Mouse (Mus musculus): ENCODE measurements around the gene Erh. TPM values are rescaled to one million over a fixed set of nuclear protein-coding genes. Genes with fewer than 3 reads are reported as not detected.

Erh gene
- polyA plus RNA-seq, 1 experiment from 2014 or later = 152 TPM

- H3K9me3 ChIP-seq (ENCODE audit: control insufficient read depth, low read length) = no peaks in the 10 kb centered on the region
- H3K4me1 ChIP-seq (ENCODE audit: control insufficient read depth in 2 of 2, insufficient read depth in 2 of 2, low read length in 2 of 2) = peaks cover 6% of the 10 kb centered on the region in 2 experiments; a peak in 1 of 4 replicates
- H3K36me3 ChIP-seq (ENCODE audit: control insufficient read depth, insufficient read depth, low read length) = peaks cover 12% of the 10 kb centered on the region; the same call in 1 of the 2 replicates
- no peak for ATAC-seq (ENCODE audit: insufficient number of reproducible peaks, insufficient read depth, low FRiP score, low read depth)
- WGBS = 91% methylated on average over 3 of the region's 3 CpGs
- no peaks in the 10 kb centered on the region for H3K27me3 ChIP-seq (ENCODE audit: control insufficient read depth, insufficient read depth, low read length)
- H3K4me2 ChIP-seq (ENCODE audit: low read length) = no peak overlapping the region
- H3K4me3 ChIP-seq (ENCODE audit: control insufficient read depth in 1 of 2, insufficient read depth in 1 of 2, low read depth in 1 of 2, low read length in 2 of 2) = no peak overlapping the region
- no peak overlapping the region for H3K27ac ChIP-seq (replicated peaks in 1 of 2; ENCODE audit: control insufficient read depth in 1 of 2, insufficient read depth in 1 of 2, low read depth in 2 of 2, low read length in 2 of 2)
- no peak overlapping the region for H3K9ac ChIP-seq (ENCODE audit: low read length)
Measured at GRCm38 (mm10) chr12:80683554-80683953, 39.4 kb upstream of the Erh start.

GRCm38 (mm10) chr12:80681340-80681739 lies 37.2 kb upstream of the Erh start:
- H3K4me2 ChIP-seq (ENCODE audit: low read length) = no peak overlapping the region
- no peaks in the 10 kb centered on the region for H3K9me3 ChIP-seq (ENCODE audit: control insufficient read depth, low read length)
- H3K27me3 ChIP-seq (ENCODE audit: control insufficient read depth, insufficient read depth, low read length) = no peaks in the 10 kb centered on the region
- H3K36me3 ChIP-seq (ENCODE audit: control insufficient read depth, insufficient read depth, low read length) = peaks cover 29% of the 10 kb centered on the region
- H3K4me3 ChIP-seq (ENCODE audit: control insufficient read depth in 1 of 2, insufficient read depth in 1 of 2, low read depth in 1 of 2, low read length in 2 of 2) = no peak overlapping the region
- 57% methylated on average over 1 of the region's 1 CpGs for WGBS
- H3K4me1 ChIP-seq (ENCODE audit: control insufficient read depth in 2 of 2, insufficient read depth in 2 of 2, low read length in 2 of 2) = no peaks in the 10 kb centered on the region
- H3K9ac ChIP-seq (ENCODE audit: low read length) = no peak overlapping the region
- H3K27ac ChIP-seq (replicated peaks in 1 of 2; ENCODE audit: control insufficient read depth in 1 of 2, insufficient read depth in 1 of 2, low read depth in 2 of 2, low read length in 2 of 2) = no peak overlapping the region
- ATAC-seq (ENCODE audit: insufficient number of reproducible peaks, insufficient read depth, low FRiP score, low read depth) = no peak

GRCm38 (mm10) chr12:80673170-80673569 lies 29.0 kb upstream of the Erh start:
- Histone ChIP-seq H3K27ac (replicated peaks in 1 of 2; ENCODE audit: control insufficient read depth in 1 of 2, insufficient read depth in 1 of 2, low read depth in 2 of 2, low read length in 2 of 2) (no peak overlapping the region), H3K9ac (ENCODE audit: low read length) (no peak overlapping the region), H3K9me3 (ENCODE audit: control insufficient read depth, low read length) (no peaks in the 10 kb centered on the region), H3K4me3 (ENCODE audit: control insufficient read depth in 1 of 2, insufficient read depth in 1 of 2, low read depth in 1 of 2, low read length in 2 of 2) (no peak overlapping the region), H3K27me3 (ENCODE audit: control insufficient read depth, insufficient read depth, low read length) (no peaks in the 10 kb centered on the region), H3K4me2 (ENCODE audit: low read length) (no peak overlapping the region), H3K36me3 (ENCODE audit: control insufficient read depth, insufficient read depth, low read length) (peaks cover 55% of the 10 kb centered on the region), H3K4me1 (ENCODE audit: control insufficient read depth in 2 of 2, insufficient read depth in 2 of 2, low read length in 2 of 2) (no peaks in the 10 kb centered on the region)
- no peak for ATAC-seq (ENCODE audit: insufficient number of reproducible peaks, insufficient read depth, low FRiP score, low read depth)
- WGBS = 13% methylated on average over 3 of the region's 3 CpGs

GRCm38 (mm10) chr12:80668391-80668790 lies 24.2 kb upstream of the Erh start:
- no peak overlapping the region for H3K4me2 ChIP-seq (ENCODE audit: low read length)
- H3K9me3 ChIP-seq (ENCODE audit: control insufficient read depth, low read length) = no peaks in the 10 kb centered on the region
- H3K27ac ChIP-seq (replicated peaks in 1 of 2; ENCODE audit: control insufficient read depth in 1 of 2, insufficient read depth in 1 of 2, low read depth in 2 of 2, low read length in 2 of 2) = no peak overlapping the region
- no peak for ATAC-seq (ENCODE audit: insufficient number of reproducible peaks, insufficient read depth, low FRiP score, low read depth)
- peaks cover 46% of the 10 kb centered on the region for H3K36me3 ChIP-seq (ENCODE audit: control insufficient read depth, insufficient read depth, low read length)
- WGBS = 72% methylated on average over 2 of the region's 2 CpGs
- no peaks in the 10 kb centered on the region for H3K4me1 ChIP-seq (ENCODE audit: control insufficient read depth in 2 of 2, insufficient read depth in 2 of 2, low read length in 2 of 2)
- no peak overlapping the region for H3K4me3 ChIP-seq (ENCODE audit: control insufficient read depth in 1 of 2, insufficient read depth in 1 of 2, low read depth in 1 of 2, low read length in 2 of 2)
- no peaks in the 10 kb centered on the region for H3K27me3 ChIP-seq (ENCODE audit: control insufficient read depth, insufficient read depth, low read length)
- no peak overlapping the region for H3K9ac ChIP-seq (ENCODE audit: low read length)

GRCm38 (mm10) chr12:80663935-80664334 lies 19.8 kb upstream of the Erh start:
- H3K36me3 ChIP-seq (ENCODE audit: control insufficient read depth, insufficient read depth, low read length) = peaks cover 51% of the 10 kb centered on the region
- no peak overlapping the region for H3K9ac ChIP-seq (ENCODE audit: low read length)
- H3K9me3 ChIP-seq (ENCODE audit: control insufficient read depth, low read length) = no peaks in the 10 kb centered on the region
- ATAC-seq (ENCODE audit: insufficient number of reproducible peaks, insufficient read depth, low FRiP score, low read depth) = no peak
- H3K4me1 ChIP-seq (ENCODE audit: control insufficient read depth in 2 of 2, insufficient read depth in 2 of 2, low read length in 2 of 2) = peaks cover 2 to 8% of the 10 kb centered on the region in 2 experiments; a peak in 1 of 4 replicates
- no peak overlapping the region for H3K4me3 ChIP-seq (ENCODE audit: control insufficient read depth in 1 of 2, insufficient read depth in 1 of 2, low read depth in 1 of 2, low read length in 2 of 2)
- no peak overlapping the region for H3K27ac ChIP-seq (replicated peaks in 1 of 2; ENCODE audit: control insufficient read depth in 1 of 2, insufficient read depth in 1 of 2, low read depth in 2 of 2, low read length in 2 of 2)
- WGBS = 88% methylated on average over 2 of the region's 2 CpGs
- H3K27me3 ChIP-seq (ENCODE audit: control insufficient read depth, insufficient read depth, low read length) = no peaks in the 10 kb centered on the region
- H3K4me2 ChIP-seq (ENCODE audit: low read length) = no peak overlapping the region

GRCm38 (mm10) chr12:80662322-80662721 lies 18.2 kb upstream of the Erh start:
- no peak overlapping the region for H3K9ac ChIP-seq (ENCODE audit: low read length)
- H3K4me1 ChIP-seq (ENCODE audit: control insufficient read depth in 2 of 2, insufficient read depth in 2 of 2, low read length in 2 of 2) = peaks cover 2 to 8% of the 10 kb centered on the region in 2 experiments; a peak in 1 of 4 replicates
- 56% methylated on average over 10 of the region's 10 CpGs for WGBS
- no peak for ATAC-seq (ENCODE audit: insufficient number of reproducible peaks, insufficient read depth, low FRiP score, low read depth)
- peaks cover 37% of the 10 kb centered on the region for H3K36me3 ChIP-seq (ENCODE audit: control insufficient read depth, insufficient read depth, low read length)
- no peak overlapping the region for H3K27ac ChIP-seq (replicated peaks in 1 of 2; ENCODE audit: control insufficient read depth in 1 of 2, insufficient read depth in 1 of 2, low read depth in 2 of 2, low read length in 2 of 2)
- no peak overlapping the region for H3K4me2 ChIP-seq (ENCODE audit: low read length)
- H3K4me3 ChIP-seq (ENCODE audit: control insufficient read depth in 1 of 2, insufficient read depth in 1 of 2, low read depth in 1 of 2, low read length in 2 of 2) = no peak overlapping the region
- no peaks in the 10 kb centered on the region for H3K9me3 ChIP-seq (ENCODE audit: control insufficient read depth, low read length)
- H3K27me3 ChIP-seq (ENCODE audit: control insufficient read depth, insufficient read depth, low read length) = no peaks in the 10 kb centered on the region

GRCm38 (mm10) chr12:80658661-80659060 lies 14.5 kb upstream of the Erh start:
- Histone ChIP-seq H3K9me3 (ENCODE audit: control insufficient read depth, low read length) (no peaks in the 10 kb centered on the region), H3K4me1 (ENCODE audit: control insufficient read depth in 2 of 2, insufficient read depth in 2 of 2, low read length in 2 of 2) (peaks cover 2 to 11% of the 10 kb centered on the region in 2 experiments; a peak in 2 of 4 replicates), H3K4me3 (ENCODE audit: control insufficient read depth in 1 of 2, insufficient read depth in 1 of 2, low read depth in 1 of 2, low read length in 2 of 2) (no peak overlapping the region), H3K27ac (replicated peaks in 1 of 2; ENCODE audit: control insufficient read depth in 1 of 2, insufficient read depth in 1 of 2, low read depth in 2 of 2, low read length in 2 of 2) (no peak overlapping the region), H3K4me2 (ENCODE audit: low read length) (no peak overlapping the region), H3K9ac (ENCODE audit: low read length) (no peak overlapping the region), H3K36me3 (ENCODE audit: control insufficient read depth, insufficient read depth, low read length) (peaks cover 14% of the 10 kb centered on the region), H3K27me3 (ENCODE audit: control insufficient read depth, insufficient read depth, low read length) (no peaks in the 10 kb centered on the region)
- ATAC-seq (ENCODE audit: insufficient number of reproducible peaks, insufficient read depth, low FRiP score, low read depth) = no peak
- WGBS = 84% methylated on average over 6 of the region's 6 CpGs

GRCm38 (mm10) chr12:80654659-80655025 lies 10.5 kb upstream of the Erh start:
- Histone ChIP-seq H3K4me3 (ENCODE audit: control insufficient read depth in 1 of 2, insufficient read depth in 1 of 2, low read depth in 1 of 2, low read length in 2 of 2) (no peak overlapping the region), H3K27ac (replicated peaks in 1 of 2; ENCODE audit: control insufficient read depth in 1 of 2, insufficient read depth in 1 of 2, low read depth in 2 of 2, low read length in 2 of 2) (no peak overlapping the region), H3K4me2 (ENCODE audit: low read length) (no peak overlapping the region), H3K9ac (ENCODE audit: low read length) (no peak overlapping the region), H3K9me3 (ENCODE audit: control insufficient read depth, low read length) (no peaks in the 10 kb centered on the region), H3K4me1 (ENCODE audit: control insufficient read depth in 2 of 2, insufficient read depth in 2 of 2, low read length in 2 of 2) (peaks cover 0 to 3% of the 10 kb centered on the region in 2 experiments; a peak in 1 of 4 replicates), H3K27me3 (ENCODE audit: control insufficient read depth, insufficient read depth, low read length) (no peaks in the 10 kb centered on the region), H3K36me3 (ENCODE audit: control insufficient read depth, insufficient read depth, low read length) (no peaks in the 10 kb centered on the region)
- 87% methylated on average over 3 of the region's 3 CpGs for WGBS
- ATAC-seq (ENCODE audit: insufficient number of reproducible peaks, insufficient read depth, low FRiP score, low read depth) = no peak
